Mouse (Mus musculus): ENCODE measurements around the gene Sbp. TPM values are rescaled to one million over a fixed set of nuclear protein-coding genes. Genes with fewer than 3 reads are reported as not detected.

Sbp gene
- polyA plus RNA-seq, 1 experiment, result 0.23 TPM

DNA sequence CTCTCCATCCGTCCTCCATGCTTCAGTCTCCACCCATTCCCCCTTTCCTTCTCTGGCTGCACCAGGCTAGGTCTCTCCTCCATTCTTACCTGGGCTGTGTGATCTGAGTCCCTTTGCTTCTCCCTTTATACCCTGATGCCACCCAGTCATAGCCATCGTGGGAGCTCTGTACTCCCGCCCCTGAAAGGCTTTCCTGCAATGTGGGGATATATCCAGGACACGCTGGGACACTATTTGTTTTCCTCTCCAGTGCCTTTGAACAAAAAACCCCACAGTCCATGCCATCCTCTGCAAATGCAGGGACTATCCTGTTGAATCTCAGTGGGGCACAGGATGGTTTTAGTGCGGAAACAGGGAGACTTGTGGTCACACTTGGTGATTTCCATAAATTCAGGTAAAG is 13.7 kb downstream of the Sbp start, which contains the start of gene Sbpl:
Gene Sbpl (minus strand): TSS at position 101 of the 400 bp plus-strand sequence.
- DNase-seq, result no peak
- H3K4me1 ChIP-seq (replicated peaks; ENCODE audit: control insufficient read depth, insufficient read depth, low read length), result no peaks in the 10 kb centered on the region
- H3K36me3 ChIP-seq (ENCODE audit: control insufficient read depth, insufficient read depth, low read length), result no peaks in the 10 kb centered on the region
- TF ChIP-seq POLR2A (IDR thresholded peaks at IDR 0.05; ENCODE audit: control insufficient read depth, extremely low read depth, insufficient read depth, low read length, poor library complexity), result no peak
- no peak for TF ChIP-seq CTCF (IDR thresholded peaks at IDR 0.05; ENCODE audit: borderline replicate concordance, control insufficient read depth, extremely low read depth, insufficient read depth, low read length, poor library complexity)
- no peak within 1 kb of the TSS for H3K27ac ChIP-seq (ENCODE audit: control insufficient read depth, insufficient read depth, low read length)
- 95% methylated on average over 5 of the region's 5 CpGs for WGBS
- H3K27me3 ChIP-seq (ENCODE audit: control insufficient read depth, insufficient read depth, low read length), result no peaks in the 10 kb centered on the region
- no peak within 1 kb of the TSS for H3K4me3 ChIP-seq (ENCODE audit: control insufficient read depth, insufficient read depth, low read length)

DNA sequence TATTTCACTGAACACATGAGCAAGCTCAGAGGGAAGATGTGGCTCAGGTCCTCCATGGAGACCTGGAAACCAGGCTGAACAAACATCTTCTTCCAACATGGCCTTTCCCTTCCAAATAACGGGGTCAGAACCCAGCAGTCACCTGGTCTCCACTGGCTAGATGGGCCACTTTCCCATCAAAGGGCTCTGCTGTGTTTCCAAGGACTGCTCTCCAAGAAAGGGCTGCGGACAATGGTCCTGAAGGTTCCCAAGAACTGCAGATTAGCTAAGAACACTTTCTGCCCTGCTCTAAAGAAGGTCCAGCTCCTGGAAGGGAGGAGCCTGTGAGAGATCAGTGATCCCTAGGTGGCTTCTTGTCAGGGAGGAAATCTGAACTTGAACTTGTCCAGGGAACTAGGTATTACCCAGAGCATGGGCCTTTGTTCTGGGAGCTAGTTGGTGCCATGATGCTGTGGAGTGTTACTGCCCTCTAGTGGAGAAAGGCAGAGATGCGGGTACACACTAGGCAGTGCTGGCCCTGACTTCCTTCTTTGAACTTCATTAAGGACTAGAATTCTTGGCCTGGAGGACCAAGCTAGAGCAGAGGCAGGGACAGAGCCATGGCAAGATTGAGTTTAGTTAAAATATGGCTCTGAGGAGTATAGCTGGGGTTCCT is 18.7 kb downstream of the Sbp start:
- 50% methylated on average over 3 of the region's 3 CpGs for WGBS
- no peaks in the 10 kb centered on the region for H3K4me1 ChIP-seq (replicated peaks; ENCODE audit: control insufficient read depth, insufficient read depth, low read length)
- no peak overlapping the region for H3K4me3 ChIP-seq (ENCODE audit: control insufficient read depth, insufficient read depth, low read length)
- peak; percentile 72 for DNase-seq
- no peaks in the 10 kb centered on the region for H3K27me3 ChIP-seq (ENCODE audit: control insufficient read depth, insufficient read depth, low read length)
- H3K27ac ChIP-seq (ENCODE audit: control insufficient read depth, insufficient read depth, low read length), result no peak overlapping the region
- no peak for TF ChIP-seq POLR2A (IDR thresholded peaks at IDR 0.05; ENCODE audit: control insufficient read depth, extremely low read depth, insufficient read depth, low read length, poor library complexity)
- peak; percentile 46; the same call in 1 of the 2 replicates for TF ChIP-seq CTCF (IDR thresholded peaks at IDR 0.05; ENCODE audit: borderline replicate concordance, control insufficient read depth, extremely low read depth, insufficient read depth, low read length, poor library complexity)
- H3K36me3 ChIP-seq (ENCODE audit: control insufficient read depth, insufficient read depth, low read length), result no peaks in the 10 kb centered on the region

DNA sequence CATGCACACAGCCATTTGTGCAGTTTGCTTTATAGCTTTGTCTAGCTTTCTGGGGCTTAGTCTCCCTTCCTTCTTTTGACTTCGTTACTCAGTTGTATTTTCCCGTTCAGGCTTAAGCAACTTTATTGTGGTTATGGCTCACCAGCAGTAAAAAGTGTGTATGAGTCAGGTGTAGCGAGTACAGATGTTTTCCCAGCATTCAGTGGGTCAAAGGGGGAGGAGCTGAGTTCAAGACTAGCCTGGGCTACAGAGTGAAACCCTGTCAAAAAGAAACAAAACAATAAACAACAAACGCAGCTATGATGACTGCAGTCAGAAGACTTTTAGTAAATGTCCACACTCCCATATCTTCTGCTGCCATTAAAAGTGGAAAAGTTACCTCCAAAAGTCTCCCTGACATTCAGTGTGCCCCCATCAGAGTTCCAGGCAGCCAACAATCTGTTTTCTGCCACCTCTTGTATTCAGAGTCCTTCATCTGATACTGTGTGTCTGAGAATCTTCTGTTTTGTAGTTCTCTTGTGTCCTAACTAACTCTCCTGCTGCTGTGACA is 20.2 kb downstream of the Sbp start:
- DNase-seq, result no peak
- H3K27ac ChIP-seq (ENCODE audit: control insufficient read depth, insufficient read depth, low read length), result no peak overlapping the region
- 25% methylated on average over 4 of the region's 4 CpGs for WGBS
- H3K27me3 ChIP-seq (ENCODE audit: control insufficient read depth, insufficient read depth, low read length), result no peaks in the 10 kb centered on the region
- no peaks in the 10 kb centered on the region for H3K36me3 ChIP-seq (ENCODE audit: control insufficient read depth, insufficient read depth, low read length)
- no peak for TF ChIP-seq POLR2A (IDR thresholded peaks at IDR 0.05; ENCODE audit: control insufficient read depth, extremely low read depth, insufficient read depth, low read length, poor library complexity)
- no peak for TF ChIP-seq CTCF (IDR thresholded peaks at IDR 0.05; ENCODE audit: borderline replicate concordance, control insufficient read depth, extremely low read depth, insufficient read depth, low read length, poor library complexity)
- no peaks in the 10 kb centered on the region for H3K4me1 ChIP-seq (replicated peaks; ENCODE audit: control insufficient read depth, insufficient read depth, low read length)
- no peak overlapping the region for H3K4me3 ChIP-seq (ENCODE audit: control insufficient read depth, insufficient read depth, low read length)

DNA sequence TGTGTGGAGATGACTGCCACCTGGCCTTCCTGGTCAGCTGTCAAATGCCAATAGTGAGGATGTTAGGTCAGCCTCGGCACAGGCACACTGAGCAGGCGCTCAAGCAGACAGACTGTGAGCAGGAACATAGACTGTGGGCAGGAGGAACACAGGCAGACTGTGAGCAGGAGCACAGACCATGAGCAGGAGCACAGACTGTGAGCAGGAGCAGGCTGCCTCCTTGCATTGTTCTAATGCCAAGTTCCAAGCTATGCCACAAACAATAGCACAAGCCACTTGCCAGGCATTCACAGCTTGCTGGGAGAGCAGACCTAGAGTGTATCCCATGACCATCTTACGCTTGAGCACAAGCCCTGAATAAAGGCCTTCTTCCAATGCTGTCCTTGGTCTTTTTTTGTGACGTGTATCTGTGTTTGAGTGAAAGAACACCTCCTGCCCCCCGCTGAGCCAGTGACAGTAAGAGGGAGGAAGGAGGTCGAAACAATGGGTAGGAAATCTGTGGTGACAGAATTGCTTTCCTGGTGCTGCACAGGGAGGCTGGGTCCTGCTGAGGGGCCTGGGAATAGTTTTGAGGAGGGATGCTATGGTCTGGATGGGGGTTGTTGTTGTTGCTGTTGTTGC is 24.4 kb downstream of the Sbp start:
- no peak for TF ChIP-seq CTCF (IDR thresholded peaks at IDR 0.05; ENCODE audit: borderline replicate concordance, control insufficient read depth, extremely low read depth, insufficient read depth, low read length, poor library complexity)
- no peak for TF ChIP-seq POLR2A (IDR thresholded peaks at IDR 0.05; ENCODE audit: control insufficient read depth, extremely low read depth, insufficient read depth, low read length, poor library complexity)
- H3K4me1 ChIP-seq (replicated peaks; ENCODE audit: control insufficient read depth, insufficient read depth, low read length), result 0 out of 2 replicates have a peak, but pooled peaks cover 2% of the 10 kb centered on the region
- no peak overlapping the region for H3K27ac ChIP-seq (ENCODE audit: control insufficient read depth, insufficient read depth, low read length)
- H3K36me3 ChIP-seq (ENCODE audit: control insufficient read depth, insufficient read depth, low read length), result no peaks in the 10 kb centered on the region
- H3K4me3 ChIP-seq (ENCODE audit: control insufficient read depth, insufficient read depth, low read length), result no peak overlapping the region
- H3K27me3 ChIP-seq (ENCODE audit: control insufficient read depth, insufficient read depth, low read length), result no peaks in the 10 kb centered on the region
- WGBS, result 65% methylated on average over 6 of the region's 6 CpGs
- DNase-seq, result no peak

DNA sequence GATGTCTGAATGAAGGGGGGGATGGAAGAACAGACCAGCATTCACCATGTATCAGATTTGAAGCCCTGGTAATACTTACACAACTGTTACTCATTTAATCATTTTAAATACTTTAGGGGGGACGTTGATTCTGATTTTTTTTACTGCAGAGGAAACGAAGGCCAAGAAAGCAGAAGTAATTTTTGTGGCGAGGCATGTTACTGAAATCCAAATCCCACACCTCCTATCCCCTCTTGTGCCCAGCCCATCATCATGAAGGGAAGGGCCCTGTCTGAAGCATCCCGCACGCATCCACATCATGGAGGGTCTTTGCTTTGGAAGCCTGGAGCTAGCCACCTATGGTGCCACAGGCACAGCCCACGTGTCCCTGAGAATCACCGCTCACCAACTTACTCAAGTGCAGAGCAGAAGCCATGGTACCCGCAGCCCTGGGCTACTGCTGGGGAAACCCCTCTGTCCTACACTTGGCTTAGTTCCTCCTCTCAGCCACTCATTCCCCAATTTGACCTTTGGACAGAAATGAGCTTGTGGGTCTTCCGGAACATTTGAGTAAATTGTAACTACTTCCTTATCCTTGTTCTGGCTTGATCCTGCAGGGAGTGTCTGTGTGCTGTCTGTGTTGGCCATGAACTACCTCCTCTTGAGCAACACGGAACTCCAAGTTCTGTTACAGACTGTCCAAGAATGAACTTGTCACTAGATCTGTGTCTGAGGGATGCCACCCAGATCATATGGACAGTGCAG is 25.4 kb downstream of the Sbp start:
- Histone ChIP-seq H3K4me1 (replicated peaks; ENCODE audit: control insufficient read depth, insufficient read depth, low read length) (0 out of 2 replicates have a peak, but pooled peaks cover 2% of the 10 kb centered on the region), H3K4me3 (ENCODE audit: control insufficient read depth, insufficient read depth, low read length) (no peak overlapping the region), H3K27me3 (ENCODE audit: control insufficient read depth, insufficient read depth, low read length) (no peaks in the 10 kb centered on the region), H3K36me3 (ENCODE audit: control insufficient read depth, insufficient read depth, low read length) (no peaks in the 10 kb centered on the region), H3K27ac (ENCODE audit: control insufficient read depth, insufficient read depth, low read length) (no peak overlapping the region)
- no peak for DNase-seq
- whole genome bisulfite sequencing, result 49% methylated on average over 10 of the region's 10 CpGs
- TF ChIP-seq CTCF (IDR thresholded peaks at IDR 0.05; ENCODE audit: borderline replicate concordance, control insufficient read depth, extremely low read depth, insufficient read depth, low read length, poor library complexity), result no peak
- no peak for TF ChIP-seq POLR2A (IDR thresholded peaks at IDR 0.05; ENCODE audit: control insufficient read depth, extremely low read depth, insufficient read depth, low read length, poor library complexity)

DNA sequence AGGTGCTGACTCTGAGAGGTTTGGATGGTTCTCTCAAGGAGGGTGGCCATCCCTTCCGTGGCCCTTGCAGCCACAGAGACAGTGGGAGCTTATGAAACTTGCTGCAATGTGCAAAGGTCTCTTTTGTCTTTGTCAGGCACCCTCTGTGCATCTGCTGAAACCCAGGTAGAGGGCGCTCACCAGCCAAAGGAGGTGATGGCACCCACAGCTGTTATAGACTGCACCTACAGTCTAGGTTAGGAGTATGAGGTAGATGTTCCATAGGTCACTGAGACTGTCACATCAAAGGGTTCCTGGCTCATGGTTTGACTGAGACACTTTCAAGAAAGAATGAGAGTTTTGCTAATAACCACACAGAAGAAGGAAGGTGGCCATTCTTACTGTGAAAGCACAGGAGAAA is 27.3 kb downstream of the Sbp start:
- Histone ChIP-seq H3K27ac (ENCODE audit: control insufficient read depth, insufficient read depth, low read length) (no peak overlapping the region), H3K4me1 (replicated peaks; ENCODE audit: control insufficient read depth, insufficient read depth, low read length) (0 out of 2 replicates have a peak, but pooled peaks cover 2% of the 10 kb centered on the region), H3K4me3 (ENCODE audit: control insufficient read depth, insufficient read depth, low read length) (no peak overlapping the region), H3K27me3 (ENCODE audit: control insufficient read depth, insufficient read depth, low read length) (no peaks in the 10 kb centered on the region), H3K36me3 (ENCODE audit: control insufficient read depth, insufficient read depth, low read length) (no peaks in the 10 kb centered on the region)
- 63% methylated on average over 2 of the region's 2 CpGs for WGBS
- TF ChIP-seq POLR2A (IDR thresholded peaks at IDR 0.05; ENCODE audit: control insufficient read depth, extremely low read depth, insufficient read depth, low read length, poor library complexity), result no peak
- DNase-seq, result peak; percentile 26
